Mouse (Mus musculus) intestine, embryonic 15.5 days (tissue): Measurements from ENCODE around the gene Ethe1. TPM values are rescaled to one million over a fixed set of nuclear protein-coding genes. Genes with fewer than 3 reads are reported as not detected.
A peak's percentile ranks its signal among the peaks of the same experiment; 100 is the strongest.

Source experiments
- ATAC-seq: fragments of 200-750 bp; cut with Nextera tagmentation; 2 replicates; pipeline ENCODE4 v1.8.0; 2017; ENCODE audit warnings: moderate TSS enrichment, moderate library complexity
- H3K27ac ChIP-seq: fragments of 300-500 bp; sonication (generic); 2 replicates; pipeline ENCODE4 v1.5.1; 2015; ENCODE audit warnings: mild to moderate bottlenecking, inconsistent platforms
- H3K27me3 ChIP-seq: fragments of 300-500 bp; sonication (generic); replicated peaks from 2 replicates; pipeline ENCODE4 v1.6.1; 2015; ENCODE audit warnings: inconsistent platforms
- H3K36me3 ChIP-seq: fragments of 300-500 bp; sonication (generic); 2 replicates; pipeline ENCODE4 v1.6.1; 2015; ENCODE audit warnings: inconsistent platforms
- H3K4me1 ChIP-seq: fragments of 300-500 bp; sonication (generic); replicated peaks from 2 replicates; pipeline ENCODE4 v1.6.1; 2015; ENCODE audit warnings: inconsistent platforms
- H3K4me2 ChIP-seq: fragments of 300-500 bp; sonication (generic); replicated peaks from 2 replicates; pipeline ENCODE4 v1.6.1; 2015; ENCODE audit warnings: mild to moderate bottlenecking, inconsistent platforms
- H3K4me3 ChIP-seq: fragments of 300-500 bp; sonication (generic); replicated peaks from 2 replicates; pipeline ENCODE4 v1.5.1; 2015; ENCODE audit warnings: inconsistent platforms
- H3K9ac ChIP-seq: fragments of 300-500 bp; sonication (generic); 2 replicates; pipeline ENCODE4 v1.6.1; 2015; ENCODE audit warnings: inconsistent platforms
- H3K9me3 ChIP-seq: fragments of 300-500 bp; sonication (generic); 2 replicates; pipeline ENCODE4 v1.6.1; 2016; ENCODE audit warnings: inconsistent platforms
- WGBS: fragments of 180-500 bp; shearing (Covaris S2); methylation state at CpG from one replicate; pipeline ENCODE4 v1.1.7; 2015; 5-methylcytosine and 5-hydroxymethylcytosine counted together
- polyA plus RNA-seq: library from polyadenylated mRNA; unstranded; fragments of >200 nt; fragmentation: Nextera tagmentation; extraction: Ambion mirVana; gene quantifications from 2 replicates; pipeline ENCODE4 v1.2.1, GENCODE M21; 2015

Ethe1 gene
- polyA plus RNA-seq, 1 experiment from 2014 or later = 36.7 TPM

DNA sequence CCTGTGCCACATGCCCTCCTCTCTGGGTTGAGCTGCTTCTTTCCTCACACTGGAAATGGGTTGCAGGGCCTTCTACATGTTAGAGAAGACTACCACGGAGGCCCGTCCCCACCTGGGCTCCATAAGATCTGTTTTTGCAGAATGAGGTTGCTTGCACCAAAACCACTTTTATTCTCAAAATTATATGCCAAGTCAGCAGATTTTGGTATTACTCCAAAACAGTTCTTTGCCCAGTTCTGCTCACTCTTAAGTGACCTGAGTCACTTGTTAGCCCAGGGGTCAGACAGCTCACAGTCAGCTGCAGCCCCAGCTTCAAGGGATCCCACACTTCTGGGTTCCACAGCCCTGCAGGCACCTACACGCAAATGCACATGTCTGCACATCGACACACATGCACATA is 25.9 kb upstream of the Ethe1 start:
- Histone ChIP-seq H3K4me2 (no peak overlapping the region), H3K27me3 (no peaks in the 10 kb centered on the region), H3K27ac (no peak overlapping the region), H3K36me3 (peaks cover 28% of the 10 kb centered on the region), H3K4me3 (no peak overlapping the region), H3K4me1 (no peaks in the 10 kb centered on the region), H3K9me3 (no peaks in the 10 kb centered on the region), H3K9ac (no peak overlapping the region)
- ATAC-seq = no peak
- 95% methylated on average over 4 of the region's 4 CpGs for whole genome bisulfite sequencing

- WGBS = 89% methylated on average over 8 of the region's 8 CpGs
- ATAC-seq = no peak
- peaks cover 46% of the 10 kb centered on the region for H3K36me3 ChIP-seq
- H3K9me3 ChIP-seq = no peaks in the 10 kb centered on the region
- no peak overlapping the region for H3K4me2 ChIP-seq
- H3K4me3 ChIP-seq = no peak overlapping the region
- H3K27ac ChIP-seq = no peak overlapping the region
- no peaks in the 10 kb centered on the region for H3K4me1 ChIP-seq
- no peak overlapping the region for H3K9ac ChIP-seq
- no peaks in the 10 kb centered on the region for H3K27me3 ChIP-seq
Measured at GRCm38 (mm10) chr7:24563191-24563836, 24.0 kb upstream of the Ethe1 start.

- Histone ChIP-seq H3K4me3 (no peak overlapping the region), H3K9me3 (no peaks in the 10 kb centered on the region), H3K36me3 (peaks cover 48% of the 10 kb centered on the region), H3K27me3 (no peaks in the 10 kb centered on the region), H3K9ac (no peak overlapping the region), H3K4me2 (no peak overlapping the region), H3K4me1 (no peaks in the 10 kb centered on the region), H3K27ac (no peak overlapping the region)
- WGBS = 91% methylated on average over 4 of the region's 4 CpGs
- ATAC-seq = no peak; the same call in 1 of the 2 replicates
Measured at GRCm38 (mm10) chr7:24563837-24564206, 23.5 kb upstream of the Ethe1 start.

GRCm38 (mm10) chr7:24564607-24565265 is 22.6 kb upstream of the Ethe1 start:
- H3K9me3 ChIP-seq = no peaks in the 10 kb centered on the region
- no peak overlapping the region for H3K9ac ChIP-seq
- 62% methylated on average over 6 of the region's 6 CpGs for WGBS
- ATAC-seq = peak; percentile 72
- peaks cover 45% of the 10 kb centered on the region for H3K36me3 ChIP-seq
- no peak overlapping the region for H3K27ac ChIP-seq
- no peak overlapping the region for H3K4me2 ChIP-seq
- no peak overlapping the region for H3K4me3 ChIP-seq
- no peaks in the 10 kb centered on the region for H3K4me1 ChIP-seq
- H3K27me3 ChIP-seq = no peaks in the 10 kb centered on the region

GRCm38 (mm10) chr7:24565627-24566026 is 21.7 kb upstream of the Ethe1 start:
- no peak overlapping the region for H3K4me3 ChIP-seq
- H3K36me3 ChIP-seq = peaks cover 44% of the 10 kb centered on the region
- H3K9me3 ChIP-seq = no peaks in the 10 kb centered on the region
- no peak overlapping the region for H3K9ac ChIP-seq
- no peak overlapping the region for H3K4me2 ChIP-seq
- no peak for ATAC-seq
- no peaks in the 10 kb centered on the region for H3K4me1 ChIP-seq
- 92% methylated on average over 11 of the region's 11 CpGs for WGBS
- H3K27me3 ChIP-seq = no peaks in the 10 kb centered on the region
- H3K27ac ChIP-seq = no peak overlapping the region

- Histone ChIP-seq H3K4me1 (no peaks in the 10 kb centered on the region), H3K27ac (no peak overlapping the region), H3K36me3 (peaks cover 48% of the 10 kb centered on the region), H3K27me3 (no peaks in the 10 kb centered on the region), H3K4me2 (no peak overlapping the region), H3K9me3 (no peaks in the 10 kb centered on the region), H3K4me3 (no peak overlapping the region), H3K9ac (no peak overlapping the region)
- no peak for ATAC-seq
- 95% methylated on average over 9 of the region's 9 CpGs for WGBS
Measured at GRCm38 (mm10) chr7:24566206-24566605, 21.1 kb upstream of the Ethe1 start.

DNA sequence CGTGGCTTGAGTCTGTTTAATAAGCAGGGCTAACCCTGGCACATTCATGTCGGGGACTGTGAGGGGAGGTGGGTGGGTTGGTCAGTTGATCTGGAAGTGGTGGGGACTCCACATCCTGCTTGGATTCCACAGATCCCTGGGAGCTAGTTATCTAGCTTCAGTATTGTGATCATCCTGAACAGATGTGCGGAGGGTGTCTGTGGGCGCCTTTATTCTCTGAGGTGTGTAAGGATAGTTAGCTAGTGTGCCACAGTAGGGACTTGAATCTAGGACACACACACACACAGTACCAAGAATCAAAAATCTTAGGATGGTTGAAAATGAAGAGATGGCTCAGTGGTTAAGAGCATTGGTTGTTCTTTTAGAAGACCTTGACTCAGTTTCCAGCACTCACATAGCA is 18.8 kb upstream of the Ethe1 start:
- Histone ChIP-seq H3K4me2 (no peak overlapping the region), H3K4me3 (no peak overlapping the region), H3K27ac (no peak overlapping the region), H3K4me1 (no peaks in the 10 kb centered on the region), H3K36me3 (peaks cover 43% of the 10 kb centered on the region), H3K9ac (no peak overlapping the region), H3K9me3 (no peaks in the 10 kb centered on the region), H3K27me3 (no peaks in the 10 kb centered on the region)
- WGBS = 89% methylated on average over 4 of the region's 4 CpGs
- ATAC-seq = no peak

DNA sequence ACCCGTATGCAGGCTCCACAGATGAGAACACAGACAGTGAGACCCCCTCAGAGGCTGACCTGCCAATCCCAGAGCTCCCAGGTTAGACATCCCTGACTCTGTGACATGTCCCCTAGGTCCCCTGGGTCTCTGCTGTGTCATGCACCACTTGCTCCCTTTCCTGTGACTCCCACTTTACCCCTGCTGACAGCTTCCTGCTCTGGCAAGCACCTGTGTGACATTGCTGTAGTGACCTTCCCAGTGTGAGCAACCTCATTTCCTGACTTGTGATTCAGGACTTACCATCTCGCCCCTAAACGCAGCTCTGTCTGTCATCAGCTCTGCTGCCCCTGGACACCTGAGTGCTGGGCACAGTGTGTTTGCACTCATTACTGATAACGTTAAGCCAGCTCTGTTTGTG is 16.3 kb upstream of the Ethe1 start:
- Histone ChIP-seq H3K4me1 (no peaks in the 10 kb centered on the region), H3K4me2 (no peak overlapping the region)

DNA sequence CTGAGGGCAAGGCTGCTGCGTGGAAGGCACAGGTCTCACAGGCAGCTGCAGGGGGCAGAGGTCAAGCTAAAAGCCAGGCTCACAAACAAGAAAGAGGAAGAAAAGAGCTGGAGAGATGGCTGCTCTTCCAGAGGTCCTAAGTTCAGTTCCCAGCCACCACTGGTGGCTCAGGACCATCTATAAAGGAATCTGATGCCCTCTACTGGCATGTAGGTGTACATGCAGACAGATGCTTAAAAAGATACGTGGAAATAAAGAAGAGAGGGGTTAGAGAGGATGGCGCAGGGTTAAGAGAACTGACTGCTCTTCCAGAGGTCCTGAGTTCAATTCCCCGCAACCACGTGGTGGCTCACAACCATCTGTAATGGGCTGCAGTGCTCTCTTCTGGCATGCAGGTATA is 14.9 kb upstream of the Ethe1 start:
- Histone ChIP-seq H3K9me3 (no peaks in the 10 kb centered on the region), H3K9ac (no peak overlapping the region), H3K27me3 (no peaks in the 10 kb centered on the region), H3K4me1 (no peaks in the 10 kb centered on the region), H3K4me3 (no peak overlapping the region), H3K36me3 (peaks cover 23% of the 10 kb centered on the region), H3K4me2 (no peak overlapping the region), H3K27ac (no peak overlapping the region)
- peak; percentile 21; the same call in 1 of the 2 replicates for ATAC-seq
- WGBS = 54% methylated on average over 5 of the region's 5 CpGs

More for the DNA sequence above, 16.3 kb upstream of the Ethe1 start:
- Histone ChIP-seq H3K27me3 (no peaks in the 10 kb centered on the region), H3K4me3 (no peak overlapping the region), H3K36me3 (peaks cover 36% of the 10 kb centered on the region), H3K9me3 (no peaks in the 10 kb centered on the region), H3K27ac (no peak overlapping the region), H3K9ac (no peak overlapping the region)
- WGBS = 68% methylated on average over 4 of the region's 4 CpGs
- ATAC-seq = no peak

GRCm38 (mm10) chr7:24574224-24574796 is 13.0 kb upstream of the Ethe1 start:
- H3K4me2 ChIP-seq = no peak overlapping the region
- H3K4me1 ChIP-seq = no peaks in the 10 kb centered on the region
- 0 out of 2 replicates have a peak, but pooled peaks cover 13% of the 10 kb centered on the region for H3K36me3 ChIP-seq
- ATAC-seq = 0 out of 2 replicates have a peak, but pooled peaks have one; percentile 19
- no peaks in the 10 kb centered on the region for H3K27me3 ChIP-seq
- H3K27ac ChIP-seq = no peak overlapping the region
- H3K9ac ChIP-seq = no peak overlapping the region
- H3K9me3 ChIP-seq = no peaks in the 10 kb centered on the region
- no peak overlapping the region for H3K4me3 ChIP-seq
- WGBS = 58% methylated on average over 12 of the region's 12 CpGs

DNA sequence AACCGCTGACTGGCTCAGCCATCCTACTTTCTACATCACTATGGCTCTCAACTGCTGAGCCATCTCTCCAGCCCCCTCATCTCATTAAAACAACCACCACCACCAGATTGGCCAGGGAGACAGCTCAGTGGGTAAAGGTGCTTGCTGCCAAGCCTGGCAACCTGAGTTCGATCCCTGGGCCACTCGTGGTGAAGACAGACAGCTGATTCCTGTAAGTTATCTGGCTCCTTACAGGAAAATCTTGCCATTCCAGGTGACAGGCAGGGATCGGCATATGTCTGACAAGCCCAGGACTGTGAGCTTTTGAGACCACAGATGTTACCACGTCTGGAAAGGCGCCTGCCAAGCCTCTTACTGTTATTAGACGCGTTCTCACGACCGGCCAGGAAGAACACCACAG is 9.5 kb upstream of the Ethe1 start:
- no peak for ATAC-seq
- no peaks in the 10 kb centered on the region for H3K9me3 ChIP-seq
- WGBS = 92% methylated on average over 10 of the region's 10 CpGs

GRCm38 (mm10) chr7:24584876-24585275 is 2.5 kb upstream of the Ethe1 start:
- Histone ChIP-seq H3K9me3 (no peaks in the 10 kb centered on the region), H3K36me3 (no peaks in the 10 kb centered on the region), H3K27ac (no peak overlapping the region), H3K4me1 (peaks cover 18% of the 10 kb centered on the region), H3K9ac (no peak overlapping the region), H3K27me3 (peaks cover 23% of the 10 kb centered on the region), H3K4me2 (no peak overlapping the region), H3K4me3 (no peak overlapping the region)
- ATAC-seq = no peak
- WGBS = 94% methylated on average over 6 of the region's 6 CpGs

More for the DNA sequence above, 9.5 kb upstream of the Ethe1 start:
- H3K27me3 ChIP-seq = no peaks in the 10 kb centered on the region
- no peak overlapping the region for H3K4me2 ChIP-seq
- H3K9ac ChIP-seq = no peak overlapping the region
- H3K4me3 ChIP-seq = no peak overlapping the region
- no peaks in the 10 kb centered on the region for H3K36me3 ChIP-seq
- H3K27ac ChIP-seq = no peak overlapping the region
- no peaks in the 10 kb centered on the region for H3K4me1 ChIP-seq

DNA sequence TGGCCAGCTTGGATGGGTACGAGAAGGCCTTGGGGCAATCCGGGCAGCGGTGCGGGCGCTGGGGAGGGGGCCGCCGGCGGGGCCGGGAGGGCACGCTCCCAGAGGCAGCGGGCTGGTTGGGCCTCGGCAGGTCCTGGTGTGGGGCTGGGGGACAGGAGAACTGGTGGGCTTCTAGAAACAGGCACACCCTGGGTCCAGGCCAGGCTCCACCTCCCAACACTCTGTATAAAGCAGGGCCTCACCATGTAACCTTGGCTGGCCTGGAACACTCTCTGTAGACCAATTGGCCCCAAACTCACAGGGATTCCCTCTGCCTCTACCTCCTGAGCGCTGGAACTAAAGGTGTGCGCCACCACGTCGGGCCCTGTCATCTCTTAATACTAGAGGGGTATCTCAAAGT is 1.3 kb upstream of the Ethe1 start:
- no peak for ATAC-seq
- 46% methylated on average over 16 of the region's 16 CpGs for WGBS
- H3K4me1 ChIP-seq = peaks cover 18% of the 10 kb centered on the region
- H3K4me3 ChIP-seq = no peak overlapping the region
- no peak overlapping the region for H3K27ac ChIP-seq
- no peaks in the 10 kb centered on the region for H3K9me3 ChIP-seq
- no peak overlapping the region for H3K9ac ChIP-seq
- H3K36me3 ChIP-seq = no peaks in the 10 kb centered on the region
- H3K4me2 ChIP-seq = no peak overlapping the region
- H3K27me3 ChIP-seq = peaks cover 23% of the 10 kb centered on the region
